ENCODE assay signal across 7 mouse cellular contexts in the genomic region with DNA sequence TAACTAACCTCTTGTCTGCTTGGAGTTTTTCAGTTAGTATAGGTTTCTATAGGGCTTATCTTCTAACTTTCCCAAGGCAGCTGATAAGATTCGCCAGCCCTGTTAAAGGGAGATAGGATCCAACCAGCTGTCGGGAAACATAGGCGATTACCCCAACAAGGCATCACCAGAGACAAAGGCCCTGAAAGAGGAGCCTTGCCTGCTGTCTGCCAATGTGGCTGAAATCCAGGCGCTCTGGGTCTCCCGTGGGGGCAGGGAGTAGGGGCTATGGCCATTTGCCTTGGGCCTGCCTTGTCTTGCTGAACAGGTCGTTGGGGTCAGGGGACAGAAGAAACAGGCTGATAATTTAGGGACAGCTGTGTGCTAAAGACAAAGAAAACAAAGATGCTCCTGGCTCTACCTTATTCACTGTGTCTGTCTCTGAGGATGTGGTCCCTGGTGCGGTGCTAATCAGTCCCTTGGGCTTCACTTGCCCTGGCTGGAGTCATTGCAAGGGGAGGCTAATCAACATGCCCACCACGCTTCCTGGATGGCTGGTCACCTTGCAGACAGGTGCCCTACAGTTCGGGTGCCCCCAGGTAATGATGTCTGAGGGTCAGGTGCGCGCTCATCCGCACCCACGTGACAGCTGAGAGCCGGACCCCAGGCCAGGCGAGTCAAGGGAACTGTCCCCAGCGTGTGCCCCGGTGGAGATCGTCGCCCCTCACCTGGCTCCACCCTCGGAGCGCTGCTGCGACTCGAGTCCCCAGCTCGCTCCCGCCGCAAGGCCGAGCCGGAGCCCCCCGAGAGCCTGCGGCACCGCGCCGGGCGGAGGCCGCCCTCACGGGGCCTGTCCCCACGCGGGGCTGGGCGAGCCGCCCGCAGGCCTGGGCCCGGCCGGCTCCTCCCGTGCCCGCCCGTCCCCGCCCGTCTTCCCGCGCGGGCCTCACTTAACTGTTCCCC. TPM values are rescaled to one million over a fixed set of nuclear protein-coding genes. Genes with fewer than 3 reads are reported as not detected.
DNase-seq lines count a peak whose midpoint lies in the region; ATAC-seq and TF ChIP-seq lines count a peak whose summit lies in the region.

No protein-coding gene starts in this region.

- peaks cover 42% of the 10 kb centered on the region for H3K4me1 ChIP-seq in G1E (ENCODE audit: insufficient read depth, low read depth, low read length)
- peaks cover 35% of the 10 kb centered on the region for H3K4me1 ChIP-seq in embryonic facial prominence, embryonic 13.5 days
- H3K4me1 ChIP-seq in heart, embryonic 13.5 days, result peaks cover 29% of the 10 kb centered on the region

- peak; percentile 50 for DNase-seq in G1E (ENCODE audit: low spot score)
- peak; percentile 48 for DNase-seq in adrenal gland, postnatal 14 days
- DNase-seq in layer of hippocampus, adult 9-11 months, result peak; percentile 44
- DNase-seq in right cerebral cortex, postnatal 10 days (ENCODE audit: low spot score in 2 of 2), result peak; percentile 73 to 76

- peak; percentile 67 for ATAC-seq in G1E (ENCODE audit: extremely low read depth, insufficient number of reproducible peaks, low FRiP score, poor library complexity, severe bottlenecking)
- peak; percentile 63; the same call in 1 of the 2 replicates for ATAC-seq in embryonic facial prominence, embryonic 13.5 days (ENCODE audit: insufficient number of reproducible peaks, insufficient read depth, low FRiP score, low TSS enrichment, low read depth)
- no peak; the same call in 1 of the 2 replicates for ATAC-seq in heart, embryonic 13.5 days (ENCODE audit: extremely low read depth, insufficient number of reproducible peaks, low FRiP score, low TSS enrichment)

- H3K4me2 ChIP-seq in embryonic facial prominence, embryonic 13.5 days, result peak overlapping the region; percentile 92
- peak overlapping the region; percentile 83 for H3K4me2 ChIP-seq in heart, embryonic 13.5 days

- H3K36me3 ChIP-seq in G1E (replicated peaks), result peaks cover 27% of the 10 kb centered on the region
- no peaks in the 10 kb centered on the region for H3K36me3 ChIP-seq in embryonic facial prominence, embryonic 13.5 days
- H3K36me3 ChIP-seq in heart, embryonic 13.5 days, result no peaks in the 10 kb centered on the region
- H3K36me3 ChIP-seq in macrophage (ENCODE audit: inconsistent target), result no peaks in the 10 kb centered on the region

- H3K27ac ChIP-seq in embryonic facial prominence, embryonic 13.5 days, result peak overlapping the region; percentile 90
- peak overlapping the region; percentile 82 for H3K27ac ChIP-seq in heart, embryonic 13.5 days (replicated peaks)
- no peak overlapping the region; the same call in 1 of the 2 replicates for H3K27ac ChIP-seq in macrophage

- peak overlapping the region; percentile 86 for H3K4me3 ChIP-seq in G1E (ENCODE audit: low read depth, low read length)
- peak overlapping the region; percentile 84 for H3K4me3 ChIP-seq in embryonic facial prominence, embryonic 13.5 days
- peak overlapping the region; percentile 90 for H3K4me3 ChIP-seq in heart, embryonic 13.5 days
- peak overlapping the region; percentile 54 for H3K4me3 ChIP-seq in macrophage (ENCODE audit: inconsistent target)

- peaks cover 6% of the 10 kb centered on the region for H3K27me3 ChIP-seq in G1E (ENCODE audit: insufficient read depth, low read length)
- H3K27me3 ChIP-seq in embryonic facial prominence, embryonic 13.5 days, result no peaks in the 10 kb centered on the region
- H3K27me3 ChIP-seq in heart, embryonic 13.5 days (replicated peaks), result peaks cover 2% of the 10 kb centered on the region; the same call in 1 of the 2 replicates

- peak overlapping the region; percentile 97 for H3K9ac ChIP-seq in embryonic facial prominence, embryonic 13.5 days
- H3K9ac ChIP-seq in heart, embryonic 13.5 days, result peak overlapping the region; percentile 98

- TF ChIP-seq CTCF in G1E (IDR thresholded peaks at IDR 0.05; ENCODE audit: low read depth, low read length), result no peak

- H3K79me2 ChIP-seq in macrophage (ENCODE audit: inconsistent target), result peaks cover 52% of the 10 kb centered on the region

- WGBS in embryonic facial prominence, embryonic 13.5 days, result 1% methylated on average over 51 of the region's 51 CpGs
- WGBS in heart, embryonic 13.5 days, result 2% methylated on average over 50 of the region's 51 CpGs
- WGBS in macrophage (ENCODE audit: missing documents), result 11% methylated on average over 39 of the region's 51 CpGs

- H3K9me3 ChIP-seq in G1E (replicated peaks), result peaks cover 6% of the 10 kb centered on the region
- H3K9me3 ChIP-seq in embryonic facial prominence, embryonic 13.5 days, result no peaks in the 10 kb centered on the region
- no peaks in the 10 kb centered on the region for H3K9me3 ChIP-seq in heart, embryonic 13.5 days

RNA-seq across cellular contexts. Expression of a gene that starts 1.1 kb away (rescaled TPM):
- total RNA-seq in G1E (2014; fragmentation: Nextera tagmentation) (42.4 and 51.4 TPM in 2 replicates), G1E (2017) (7.2 and 10.5 TPM in 2 replicates)
- polyA plus RNA-seq in G1E (2012) (46.2 and 70.6 TPM in 2 replicates), macrophage (2018) (14.6 to 32.7 TPM (median 19.5 TPM) in 3 replicates)
- 17.7 and 19.0 TPM in 2 replicates for total RNA-seq in adrenal gland, postnatal 14 days (2021)
- polyA plus RNA-seq in embryonic facial prominence, embryonic 13.5 days (2015; fragmentation: Nextera tagmentation; extraction: Ambion mirVana), result 23.7 and 25.8 TPM in 2 replicates
- polyA plus RNA-seq in heart, embryonic 13.5 days (2015; fragmentation: Nextera tagmentation; extraction: Ambion mirVana), result 10.9 and 11.3 TPM in 2 replicates
- total RNA-seq in macrophage (2018; cell fraction: chromatin; rRNA removed), result 10 to 100 TPM; 11.2 to 70.8 (median 52.8) TPM
- total RNA-seq in macrophage (2018; cell fraction: cytosol; rRNA removed), result 10 to 100 TPM; 11.2 to 24.0 (median 18.6) TPM
- 100 to 1,000 TPM in 1 of 26 experiments, 10 to 100 TPM in 24, 1 to 10 TPM in 1; 9.8 to 112 (median 34.5) TPM for total RNA-seq in macrophage (2018; cell fraction: nucleus; rRNA removed)
